Mouse (Mus musculus) kidney, embryonic 14.5 days (tissue): ENCODE measurements around the gene Tfpi. TPM values are rescaled to one million over a fixed set of nuclear protein-coding genes. Genes with fewer than 3 reads are reported as not detected.

Source experiments
- ATAC-seq: fragments of 200-750 bp; cut with Nextera tagmentation; 2 replicates; pipeline ENCODE4 v1.8.0; 2017; ENCODE audit warnings: moderate number of reproducible peaks, mild to moderate bottlenecking, moderate TSS enrichment, moderate library complexity; ENCODE audit not compliant: low FRiP score, low TSS enrichment
- H3K27ac ChIP-seq: fragments of 300-500 bp; sonication (generic); 2 replicates; pipeline ENCODE4 v1.5.1; 2014; ENCODE audit warnings: low read depth, mild to moderate bottlenecking, low read length, moderate library complexity, mixed read lengths
- H3K27me3 ChIP-seq: fragments of 300-500 bp; sonication (generic); 2 replicates; pipeline ENCODE4 v1.6.1; 2014; ENCODE audit warnings: mild to moderate bottlenecking, low read length; ENCODE audit not compliant: control insufficient read depth, insufficient read depth
- H3K36me3 ChIP-seq: fragments of 300-500 bp; sonication (generic); 2 replicates; pipeline ENCODE4 v1.6.1; 2014; ENCODE audit warnings: low read length, mixed read lengths; ENCODE audit not compliant: control insufficient read depth, insufficient read depth
- H3K4me1 ChIP-seq: fragments of 300-500 bp; sonication (generic); 2 replicates; pipeline ENCODE4 v1.6.1; 2014; ENCODE audit warnings: low read length, mixed read lengths; ENCODE audit not compliant: control insufficient read depth, insufficient read depth
- H3K4me2 ChIP-seq: fragments of 300-500 bp; sonication (generic); replicated peaks from 2 replicates; pipeline ENCODE4 v1.6.1; 2014; ENCODE audit warnings: low read depth, mild to moderate bottlenecking, low read length
- H3K4me3 ChIP-seq: fragments of 300-500 bp; sonication (generic); 2 replicates; pipeline ENCODE4 v1.5.1; 2014; ENCODE audit warnings: mild to moderate bottlenecking, low read length
- H3K9ac ChIP-seq: fragments of 300-500 bp; sonication (generic); 2 replicates; pipeline ENCODE4 v1.6.1; 2014; ENCODE audit warnings: low read depth, mild to moderate bottlenecking, low read length, moderate library complexity
- H3K9me3 ChIP-seq: fragments of 300-500 bp; sonication (generic); 2 replicates; pipeline ENCODE4 v1.6.1; 2016; ENCODE audit warnings: low read length; ENCODE audit not compliant: control insufficient read depth
- WGBS: fragments of 180-500 bp; shearing (Covaris S2); extraction: QIAGEN DNeasy Blood & Tissue Kit; methylation state at CpG from one replicate; pipeline ENCODE4 v1.1.7; 2014; 5-methylcytosine and 5-hydroxymethylcytosine counted together
- polyA plus RNA-seq: library from polyadenylated mRNA; unstranded; fragments of >200 nt; fragmentation: Nextera tagmentation; extraction: Ambion mirVana; gene quantifications from 2 replicates; pipeline ENCODE4 v1.2.1, GENCODE M21; 2014

Gene Tfpi
- polyA plus RNA-seq, 1 experiment from 2014 or later: 31.5 TPM

DNA sequence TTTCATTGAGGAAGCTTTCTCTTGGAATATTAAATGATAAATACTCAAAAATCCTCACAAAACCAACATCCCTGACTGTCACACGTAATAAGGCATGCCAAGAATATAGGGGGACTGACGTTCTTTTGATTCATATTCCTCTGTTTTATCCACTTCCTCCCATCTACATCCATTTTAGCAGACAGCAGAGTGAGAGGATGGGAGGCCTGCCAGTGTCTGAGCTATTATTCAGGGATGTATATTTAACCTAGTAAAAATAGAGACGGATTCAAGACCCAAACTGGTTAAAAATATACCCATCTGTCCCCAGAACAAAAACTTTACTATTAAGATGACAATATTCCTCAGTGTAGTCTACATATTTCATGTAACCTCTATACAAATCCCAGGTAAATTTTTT lies 14.2 kb downstream of the Tfpi start:
- Histone ChIP-seq H3K4me3 (no peak overlapping the region), H3K36me3 (no peaks in the 10 kb centered on the region), H3K27ac (no peak overlapping the region), H3K4me2 (no peak overlapping the region), H3K4me1 (no peaks in the 10 kb centered on the region), H3K9ac (no peak overlapping the region), H3K27me3 (no peaks in the 10 kb centered on the region), H3K9me3 (no peaks in the 10 kb centered on the region)
- 87% methylated on average over 3 of the region's 3 CpGs for WGBS
- no peak for ATAC-seq

DNA sequence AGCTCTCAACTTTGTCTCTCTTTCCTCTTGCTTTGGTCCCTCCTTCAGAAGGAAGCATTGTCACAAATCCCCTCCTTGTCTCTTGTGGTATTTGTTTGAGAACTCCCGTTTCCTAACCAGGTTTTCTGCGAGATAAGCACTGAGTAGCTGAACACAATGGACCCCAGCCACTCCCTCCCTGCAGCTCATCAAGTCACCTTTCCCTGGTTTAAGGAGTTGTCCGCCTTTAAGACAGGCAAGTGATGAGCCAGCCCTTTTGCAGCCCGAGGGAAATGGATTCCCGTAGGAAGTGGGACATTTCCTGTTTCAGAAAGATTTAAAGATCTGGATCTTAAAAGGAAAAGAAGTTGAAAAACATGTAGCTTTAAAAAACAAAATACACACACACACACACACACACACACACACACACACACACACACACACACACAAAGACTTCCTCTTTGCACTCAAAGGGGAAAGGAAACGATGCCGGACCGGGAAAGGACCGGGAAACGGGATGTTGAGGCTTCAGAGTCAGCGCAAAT lies 16.9 kb downstream of the Tfpi start:
- Histone ChIP-seq H3K9me3 (no peaks in the 10 kb centered on the region), H3K27ac (peak overlapping the region; percentile 37; the same call in 1 of the 2 replicates), H3K4me3 (no peak overlapping the region), H3K27me3 (no peaks in the 10 kb centered on the region), H3K9ac (no peak overlapping the region), H3K4me2 (no peak overlapping the region), H3K36me3 (no peaks in the 10 kb centered on the region), H3K4me1 (no peaks in the 10 kb centered on the region)
- WGBS: 53% methylated on average over 11 of the region's 11 CpGs
- ATAC-seq: no peak

DNA sequence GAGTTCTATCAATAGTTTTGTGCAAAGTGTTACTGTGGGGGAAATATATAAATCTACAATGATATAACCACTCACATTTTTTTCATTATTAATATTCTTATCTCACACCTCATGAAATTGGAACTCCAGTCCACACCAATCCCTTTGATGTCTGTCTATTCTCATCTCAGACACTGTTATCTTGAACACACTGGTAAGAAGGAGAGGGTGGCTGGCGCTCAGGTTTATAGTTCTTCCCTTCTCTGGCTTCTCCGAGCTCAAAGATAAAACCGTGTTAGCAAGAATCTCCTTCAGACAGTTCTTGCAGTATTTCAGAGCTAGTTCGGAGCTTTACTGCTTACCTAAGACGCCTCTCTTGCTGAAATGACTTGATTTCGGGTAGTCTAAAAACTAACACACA lies 19.4 kb downstream of the Tfpi start:
- no peak overlapping the region for H3K4me3 ChIP-seq
- WGBS: 88% methylated on average over 6 of the region's 6 CpGs

DNA sequence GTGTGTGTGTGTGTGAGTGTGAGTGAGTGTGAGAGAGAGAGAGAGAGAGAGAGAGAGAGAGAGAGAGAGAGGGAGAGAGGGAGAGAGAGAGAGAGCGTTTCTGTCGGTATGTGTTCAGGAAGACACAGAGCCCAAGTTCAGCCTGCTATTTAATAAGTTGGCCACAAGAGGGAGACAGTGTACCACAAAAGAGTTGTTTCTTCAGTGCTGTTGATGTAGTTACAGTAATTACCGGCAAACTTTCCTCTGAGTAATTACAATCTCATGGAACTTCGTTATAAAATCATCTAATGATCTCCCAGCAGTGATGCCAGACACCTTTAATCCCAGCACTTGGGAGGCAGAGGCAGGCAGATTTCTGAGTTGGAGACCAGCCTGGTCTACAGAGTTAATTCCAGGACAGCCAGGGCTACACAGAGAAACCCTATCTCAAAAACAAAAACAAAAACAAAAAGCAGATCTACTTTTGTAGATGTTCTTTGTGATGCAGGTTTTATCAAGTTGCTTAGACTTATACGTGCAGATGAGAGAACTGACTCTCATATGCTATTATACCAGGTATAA lies 21.3 kb downstream of the Tfpi start:
- Histone ChIP-seq H3K9ac (no peak overlapping the region), H3K9me3 (no peaks in the 10 kb centered on the region), H3K4me2 (no peak overlapping the region), H3K27me3 (no peaks in the 10 kb centered on the region), H3K27ac (no peak overlapping the region), H3K4me1 (no peaks in the 10 kb centered on the region), H3K36me3 (peaks cover 2% of the 10 kb centered on the region; the same call in 1 of the 2 replicates), H3K4me3 (no peak overlapping the region)
- peak; percentile 85 for ATAC-seq
- WGBS: 7% methylated on average over 5 of the region's 5 CpGs

More for the DNA sequence above, 19.4 kb downstream of the Tfpi start:
- H3K9ac ChIP-seq: no peak overlapping the region
- ATAC-seq: no peak
- H3K27me3 ChIP-seq: no peaks in the 10 kb centered on the region
- H3K9me3 ChIP-seq: no peaks in the 10 kb centered on the region
- peaks cover 2% of the 10 kb centered on the region; the same call in 1 of the 2 replicates for H3K36me3 ChIP-seq
- H3K4me2 ChIP-seq: no peak overlapping the region
- H3K4me1 ChIP-seq: no peaks in the 10 kb centered on the region
- no peak overlapping the region for H3K27ac ChIP-seq

DNA sequence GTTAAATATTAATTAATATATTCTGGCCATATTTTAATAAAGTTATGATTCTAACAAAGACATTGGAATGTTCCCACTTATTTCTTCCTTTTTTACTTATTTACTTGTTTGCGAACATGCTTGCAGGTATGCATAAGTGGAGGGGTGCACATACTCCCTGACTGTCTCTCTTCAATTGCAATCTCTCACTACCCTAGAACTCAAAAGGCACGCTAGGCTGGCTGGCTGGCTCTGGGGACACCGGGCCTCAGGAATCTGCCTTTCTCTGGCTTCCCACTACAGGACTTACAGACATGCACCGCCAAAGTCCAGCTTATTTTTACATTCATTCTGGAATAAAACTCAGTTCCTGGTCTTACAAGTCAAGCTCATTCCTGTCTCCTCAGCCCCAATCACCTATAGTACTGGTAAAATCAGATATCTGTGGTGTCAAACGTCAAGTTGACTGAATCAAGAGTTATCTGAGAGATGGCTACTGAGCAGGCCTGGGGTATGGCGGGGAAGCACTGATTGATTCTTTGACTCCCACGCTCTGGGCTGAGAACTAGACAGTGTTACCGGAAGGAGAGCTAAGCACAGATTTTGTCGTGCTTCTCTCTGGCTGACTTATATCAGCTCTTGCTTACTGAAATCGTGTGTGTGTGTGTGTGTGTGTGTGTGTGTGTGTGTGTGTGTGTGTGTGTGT lies 21.9 kb downstream of the Tfpi start:
- Histone ChIP-seq H3K9me3 (no peaks in the 10 kb centered on the region), H3K27ac (no peak overlapping the region), H3K36me3 (peaks cover 2% of the 10 kb centered on the region; the same call in 1 of the 2 replicates), H3K4me1 (no peaks in the 10 kb centered on the region), H3K9ac (no peak overlapping the region), H3K4me2 (peak overlapping the region; percentile 21; the same call in 1 of the 2 replicates), H3K4me3 (no peak overlapping the region), H3K27me3 (no peaks in the 10 kb centered on the region)
- peak; percentile 80 for ATAC-seq
- WGBS: 53% methylated on average over 10 of the region's 10 CpGs

DNA sequence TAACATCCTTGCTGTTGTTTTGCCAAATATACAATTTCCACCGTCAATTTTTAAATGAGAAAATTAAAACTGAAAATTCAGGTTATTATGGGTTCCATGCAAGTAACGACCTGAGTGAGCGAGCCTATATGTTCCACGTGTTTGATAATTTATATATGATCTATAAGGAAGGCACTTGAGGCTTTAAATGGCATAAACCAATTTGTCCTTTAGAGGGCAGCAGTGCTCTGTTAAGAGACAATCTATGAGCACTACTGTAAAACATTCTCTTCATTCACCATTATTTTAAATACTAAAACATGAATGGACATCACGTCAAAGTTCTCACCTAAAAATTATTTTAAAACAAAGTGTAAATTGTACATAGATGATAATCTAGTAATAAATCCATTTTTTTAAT lies 22.5 kb downstream of the Tfpi start:
- 14% methylated on average over 5 of the region's 5 CpGs for WGBS
- no peak overlapping the region for H3K9ac ChIP-seq
- no peak; the same call in 1 of the 2 replicates for ATAC-seq

DNA sequence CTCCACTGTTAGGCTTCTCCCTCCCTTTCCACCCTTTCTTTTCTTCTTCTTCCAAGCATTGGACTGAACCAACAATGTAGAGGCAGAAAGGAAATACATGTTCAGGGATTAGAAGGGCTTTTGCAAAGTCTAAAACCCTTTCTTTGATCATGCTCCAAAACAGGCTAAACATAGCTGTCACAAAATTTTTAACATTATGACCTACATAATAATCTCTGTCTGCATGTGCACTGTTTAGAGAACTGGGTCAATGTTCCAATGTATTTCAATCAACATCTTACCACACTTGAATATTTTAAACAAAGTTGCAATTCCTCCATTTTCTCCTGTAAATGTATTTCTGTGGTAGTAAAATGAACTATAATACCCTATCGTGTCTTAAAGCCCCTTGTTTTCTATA lies 31.1 kb downstream of the Tfpi start:
- Histone ChIP-seq H3K4me1 (no peaks in the 10 kb centered on the region), H3K4me3 (no peak overlapping the region), H3K9me3 (no peaks in the 10 kb centered on the region), H3K27ac (no peak overlapping the region), H3K36me3 (no peaks in the 10 kb centered on the region), H3K9ac (no peak overlapping the region), H3K4me2 (no peak overlapping the region), H3K27me3 (no peaks in the 10 kb centered on the region)
- ATAC-seq: no peak
- WGBS: 93% methylated on average over 1 of the region's 1 CpGs

More for the DNA sequence above, 22.5 kb downstream of the Tfpi start:
- Histone ChIP-seq H3K4me2 (no peak overlapping the region), H3K4me3 (no peak overlapping the region), H3K36me3 (peaks cover 2% of the 10 kb centered on the region; the same call in 1 of the 2 replicates), H3K9me3 (no peaks in the 10 kb centered on the region), H3K4me1 (no peaks in the 10 kb centered on the region), H3K27me3 (no peaks in the 10 kb centered on the region), H3K27ac (no peak overlapping the region)

DNA sequence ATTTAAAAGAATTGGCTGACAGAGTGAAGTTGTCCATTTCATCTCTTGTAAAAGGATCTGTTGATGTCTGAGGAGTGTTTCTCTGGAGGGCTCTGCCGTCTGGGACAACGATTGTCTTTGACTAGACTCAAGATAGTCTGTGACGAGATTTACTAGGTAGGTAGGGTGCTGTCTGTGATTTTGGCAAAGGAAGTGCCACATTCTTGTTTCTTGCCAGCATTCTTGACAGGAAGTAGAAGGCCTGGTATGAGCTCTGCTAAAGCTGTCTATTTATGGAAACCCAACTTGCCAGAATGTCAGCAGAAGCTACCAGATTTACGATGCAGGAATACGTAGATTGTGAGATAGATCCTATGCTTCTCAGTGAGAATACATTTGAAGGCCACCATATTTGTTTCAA lies 34.6 kb downstream of the Tfpi start:
- no peaks in the 10 kb centered on the region for H3K36me3 ChIP-seq
- no peaks in the 10 kb centered on the region for H3K27me3 ChIP-seq
- H3K9me3 ChIP-seq: no peaks in the 10 kb centered on the region
- no peaks in the 10 kb centered on the region for H3K4me1 ChIP-seq
- H3K9ac ChIP-seq: no peak overlapping the region
- WGBS: 76% methylated on average over 5 of the region's 5 CpGs
- H3K27ac ChIP-seq: no peak overlapping the region
- ATAC-seq: no peak
- H3K4me3 ChIP-seq: no peak overlapping the region
- no peak overlapping the region for H3K4me2 ChIP-seq

DNA sequence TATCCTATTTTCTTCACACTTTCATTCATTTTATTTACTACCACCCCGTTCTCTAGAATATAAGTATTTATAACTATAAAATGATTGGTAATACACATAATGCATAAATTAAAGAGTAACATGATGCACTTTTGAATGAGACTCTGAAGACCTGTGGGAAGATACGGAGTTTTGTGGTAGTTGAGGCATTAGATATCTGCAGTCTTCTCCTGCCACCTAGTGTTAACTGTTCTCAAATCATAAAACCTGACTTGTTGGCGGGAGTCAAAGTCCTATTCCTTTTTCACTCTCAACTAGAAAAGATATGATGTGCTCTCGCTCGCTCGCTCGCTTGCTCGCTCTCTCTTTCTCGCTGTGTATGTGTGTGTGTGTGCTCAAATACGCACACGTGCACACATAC lies 46.9 kb downstream of the Tfpi start:
- 50% methylated on average over 11 of the region's 11 CpGs for WGBS
- no peak overlapping the region for H3K4me2 ChIP-seq
- no peak overlapping the region for H3K4me3 ChIP-seq

More for the DNA sequence above, 46.9 kb downstream of the Tfpi start:
- Histone ChIP-seq H3K4me1 (0 out of 2 replicates have a peak, but pooled peaks cover 2% of the 10 kb centered on the region), H3K9ac (no peak overlapping the region), H3K9me3 (no peaks in the 10 kb centered on the region), H3K27me3 (no peaks in the 10 kb centered on the region), H3K27ac (no peak overlapping the region), H3K36me3 (no peaks in the 10 kb centered on the region)
- ATAC-seq: no peak
